Mouse (Mus musculus) CD4-positive, CD25-positive, alpha-beta regulatory T cell, adult 4 months (primary cell): ENCODE measurements around the gene Clasp1. TPM values are rescaled to one million over a fixed set of nuclear protein-coding genes. Genes with fewer than 3 reads are reported as not detected.
"Not testable (repeated sequence)": the region's sequence is repeated elsewhere in the genome, so short reads cannot be mapped to it uniquely, and the experiment has no call there.

Experiments
- ATAC-seq: one replicate; pipeline ENCODE4 v1.8.0; 2017
- polyA plus RNA-seq, 2 experiments: library from polyadenylated mRNA; unstranded; fragments of 100-300 nt; shearing (Covaris generic); gene quantifications; one replicate each; pipeline ENCODE4 v1.2.1; 2017

The Clasp1 gene
- polyA plus RNA-seq, 2 experiments from 2014 or later, result 43.6 to 64.9 TPM

- ATAC-seq, result no peak
Measured at GRCm38 (mm10) chr1:118597475-118598213, 208.8 kb downstream of the Clasp1 start.

GRCm38 (mm10) chr1:118598339-118598738 lies 209.5 kb downstream of the Clasp1 start:
- ATAC-seq, result no peak

GRCm38 (mm10) chr1:118613631-118614183 lies 224.8 kb downstream of the Clasp1 start:
- no peak for ATAC-seq

- not testable (repeated sequence) for ATAC-seq
Measured at GRCm38 (mm10) chr1:118621055-118621454, 232.2 kb downstream of the Clasp1 start.

- no peak for ATAC-seq
Measured at GRCm38 (mm10) chr1:118622857-118623256, 234.0 kb downstream of the Clasp1 start.

- no peak for ATAC-seq
Measured at GRCm38 (mm10) chr1:118625461-118625860, 236.6 kb downstream of the Clasp1 start.

- ATAC-seq, result no peak
Measured at GRCm38 (mm10) chr1:118625921-118626320, 237.1 kb downstream of the Clasp1 start.

- no peak for ATAC-seq
Measured at GRCm38 (mm10) chr1:118626452-118626851, 237.6 kb downstream of the Clasp1 start.

- ATAC-seq, result no peak
Measured at GRCm38 (mm10) chr1:118627781-118628464, 239.1 kb downstream of the Clasp1 start, which contains the start of gene Tfcp2l1. Gene Tfcp2l1 (plus strand): TSS chr1:118627945.

- no peak for ATAC-seq
Measured at GRCm38 (mm10) chr1:118633415-118633980, 244.6 kb downstream of the Clasp1 start.

GRCm38 (mm10) chr1:118642296-118642999 lies 253.6 kb downstream of the Clasp1 start:
- no peak for ATAC-seq

GRCm38 (mm10) chr1:118643138-118643979 lies 254.5 kb downstream of the Clasp1 start:
- ATAC-seq, result no peak

GRCm38 (mm10) chr1:118645701-118646100 lies 256.8 kb downstream of the Clasp1 start:
- ATAC-seq, result no peak

- ATAC-seq, result no peak
Measured at GRCm38 (mm10) chr1:118648015-118648414, 259.2 kb downstream of the Clasp1 start.

- ATAC-seq, result no peak
Measured at GRCm38 (mm10) chr1:118649933-118650770, 261.3 kb downstream of the Clasp1 start.

GRCm38 (mm10) chr1:118650771-118651080 lies 261.9 kb downstream of the Clasp1 start:
- ATAC-seq, result no peak

GRCm38 (mm10) chr1:118658716-118659115 lies 269.9 kb downstream of the Clasp1 start:
- no peak for ATAC-seq

GRCm38 (mm10) chr1:118660880-118661465 lies 272.1 kb downstream of the Clasp1 start:
- ATAC-seq, result no peak
